Mouse (Mus musculus) liver, adult 2 months (tissue): ENCODE results near the gene Sec14l3.

Source experiments
- CTCF ChIP-seq: fragments of 200-500 bp; IDR thresholded peaks from 2 replicates; pipeline ENCODE4 v1.5.1; 2011; ENCODE audit warnings: low read depth, low read length, control low read depth
- POLR2A ChIP-seq: fragments of 200-500 bp; IDR thresholded peaks from 2 replicates; pipeline ENCODE4 v1.6.1; 2011; ENCODE audit warnings: low read length, control low read depth; ENCODE audit not compliant: insufficient read depth; ENCODE audit errors: extremely low read depth

DNA sequence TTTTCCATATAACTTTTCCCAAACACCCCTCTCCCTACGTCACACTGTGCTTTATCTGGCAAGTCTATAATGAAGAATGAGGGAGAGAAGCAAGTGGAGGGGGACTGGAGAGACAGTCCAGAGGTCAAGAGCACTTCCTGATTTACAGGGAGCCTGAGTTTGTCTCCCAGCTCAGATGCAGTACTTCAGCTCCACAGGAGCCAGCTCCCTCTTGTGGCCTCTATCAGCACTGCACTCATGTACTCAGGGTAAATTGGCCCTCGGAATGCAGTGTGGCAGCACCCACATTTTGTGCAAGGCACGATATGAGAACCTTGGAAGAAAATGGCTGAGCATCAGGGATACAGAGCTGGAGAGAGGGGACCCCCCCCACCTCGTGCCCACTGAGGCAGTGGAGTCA lies 15.6 kb downstream of the Sec14l3 start:
- TF ChIP-seq CTCF (peak; percentile 93), POLR2A (no peak)
